Mouse (Mus musculus) T-helper 2 cell (primary cell): ENCODE measurements around the gene Arl15.

Experiments
- in situ Hi-C: fragments of 300-600 bp; cut with MboI, MseI; formaldehyde crosslinking; loops from one replicate; pipeline ENCODE4 v1.15.1; 2025; ENCODE audit warnings: high pct_unique_total_duplicates

Arl15 gene

GRCm38 (mm10) chr13:113914551-113914971 is 120.3 kb downstream of the Arl15 start:
- in situ Hi-C loops: no loop called here

GRCm38 (mm10) chr13:113915700-113916099 is 121.4 kb downstream of the Arl15 start:
- in situ Hi-C loops: no loop called here

- in situ Hi-C loops: no loop called here
These were observed 122.5 kb downstream of the Arl15 start for GRCm38 (mm10) chr13:113916761-113917160.

- in situ Hi-C loops: no loop called here
These were observed 123.1 kb downstream of the Arl15 start for GRCm38 (mm10) chr13:113917376-113917775.

GRCm38 (mm10) chr13:113917868-113918411 is 123.6 kb downstream of the Arl15 start:
- in situ Hi-C loops: no loop called here

GRCm38 (mm10) chr13:113918668-113919067 is 124.4 kb downstream of the Arl15 start:
- in situ Hi-C loops: no loop called here

GRCm38 (mm10) chr13:113935697-113936096 is 141.4 kb downstream of the Arl15 start:
- in situ Hi-C loops: no loop called here

- in situ Hi-C loops: no loop called here
These were observed 142.9 kb downstream of the Arl15 start for GRCm38 (mm10) chr13:113937231-113937630.

- in situ Hi-C loops: no loop called here
These were observed 144.3 kb downstream of the Arl15 start for GRCm38 (mm10) chr13:113938561-113938960.

GRCm38 (mm10) chr13:113939097-113939496 is 144.8 kb downstream of the Arl15 start:
- in situ Hi-C loops: no loop called here

GRCm38 (mm10) chr13:113939681-113940080 is 145.4 kb downstream of the Arl15 start:
- in situ Hi-C loops: no loop called here

GRCm38 (mm10) chr13:113940151-113940550 is 145.8 kb downstream of the Arl15 start:
- in situ Hi-C loops: no loop called here

- in situ Hi-C loops: no loop called here
These were observed 147.6 kb downstream of the Arl15 start for GRCm38 (mm10) chr13:113941943-113942342.

- in situ Hi-C loops: no loop called here
These were observed 153.2 kb downstream of the Arl15 start for GRCm38 (mm10) chr13:113947546-113947945.

GRCm38 (mm10) chr13:113949708-113950107 is 155.4 kb downstream of the Arl15 start:
- in situ Hi-C loops: no loop called here

- in situ Hi-C loops: no loop called here
These were observed 155.8 kb downstream of the Arl15 start for GRCm38 (mm10) chr13:113950131-113950530.

GRCm38 (mm10) chr13:113957438-113957837 is 163.1 kb downstream of the Arl15 start:
- in situ Hi-C loops: no loop called here

GRCm38 (mm10) chr13:113964945-113965344 is 170.6 kb downstream of the Arl15 start:
- in situ Hi-C loops: no loop called here

GRCm38 (mm10) chr13:113970706-113971105 is 176.4 kb downstream of the Arl15 start:
- in situ Hi-C loops: no loop called here

GRCm38 (mm10) chr13:113972401-113972800 is 178.1 kb downstream of the Arl15 start:
- in situ Hi-C loops: no loop called here

GRCm38 (mm10) chr13:113974866-113975265 is 180.6 kb downstream of the Arl15 start:
- in situ Hi-C loops: no loop called here

- in situ Hi-C loops: no loop called here
These were observed 181.4 kb downstream of the Arl15 start for GRCm38 (mm10) chr13:113975722-113976121.

- in situ Hi-C loops: no loop called here
These were observed 182.6 kb downstream of the Arl15 start for GRCm38 (mm10) chr13:113976936-113977335.
